ENCODE assay signal across 10 mouse cellular contexts in genomic region chr7:78793895-78794570, GRCm38 (mm10). TPM values are rescaled to one million over a fixed set of nuclear protein-coding genes. Genes with fewer than 3 reads are reported as not detected.
DNase-seq lines count a peak whose midpoint lies in the region; ATAC-seq and TF ChIP-seq lines count a peak whose summit lies in the region.
"Had no signal": no experiment of that assay in that cellular context is flagged by ENCODE, and none has a peak within 500 bp of the region (broad histone marks: within the 10 kb centered on the region; RNA-seq: fewer than 3 reads in every experiment).

No protein-coding gene starts in this region.

- H3K9me3 ChIP-seq in liver, postnatal 0 days (ENCODE audit: low read length) = no peaks in the 10 kb centered on the region

- peak; percentile 11 for DNase-seq in adrenal gland, postnatal 10 days
- DNase-seq in adrenal gland, adult 2 months = no peak
- DNase-seq in thymus, adult 2 months = peak; percentile 7
- DNase-seq in thymus, adult 18-20 months = no peak
- DNase-seq in liver, postnatal 0 days = no peak
- DNase-seq in cerebellum, postnatal 10 days = no peak
- DNase-seq in urinary bladder, postnatal 14 days (ENCODE audit: low spot score) = no peak
- no peak for DNase-seq in lung, adult 18-20 months
- DNase-seq: kidney, adult 2 months; lung, postnatal 36 days had no signal

- no peak for TF ChIP-seq EP300 in liver, postnatal 0 days (IDR thresholded peaks at IDR 0.05; ENCODE audit: low read depth)

- no peak for TF ChIP-seq POLR2A in thymus, adult 2 months (IDR thresholded peaks at IDR 0.05; ENCODE audit: control insufficient read depth, extremely low read depth, insufficient read depth, low read length, poor library complexity)

- no peak overlapping the region for H3K4me3 ChIP-seq in thymus, adult 2 months (ENCODE audit: control insufficient read depth, insufficient read depth, low read length)
- H3K4me3 ChIP-seq in liver, postnatal 0 days (ENCODE audit: low read depth, low read length) = no peak overlapping the region

- ATAC-seq in liver, postnatal 0 days = peak; percentile 28; the same call in 1 of the 2 replicates

- no peak overlapping the region for H3K4me2 ChIP-seq in liver, postnatal 0 days (ENCODE audit: low read depth, low read length)

- WGBS in thymus, adult 2 months = 20% methylated on average over 13 of the region's 13 CpGs
- WGBS in liver, postnatal 0 days (ENCODE audit: insufficient replicate concordance) = 46% methylated on average over 13 of the region's 13 CpGs

- H3K4me1 ChIP-seq in thymus, adult 2 months (replicated peaks; ENCODE audit: control insufficient read depth, insufficient read depth, low read length) = peaks cover 10% of the 10 kb centered on the region
- H3K4me1 ChIP-seq in liver, postnatal 0 days (ENCODE audit: insufficient read depth) = peaks cover 16% of the 10 kb centered on the region

- peaks cover 17% of the 10 kb centered on the region for H3K36me3 ChIP-seq in thymus, adult 2 months (ENCODE audit: control insufficient read depth, insufficient read depth, low read length)
- peaks cover 28% of the 10 kb centered on the region for H3K36me3 ChIP-seq in liver, postnatal 0 days (replicated peaks; ENCODE audit: insufficient read depth, low read length)

- peak overlapping the region; percentile 5; the same call in 1 of the 2 replicates for H3K27ac ChIP-seq in thymus, adult 2 months (ENCODE audit: control insufficient read depth, insufficient read depth, low read length)
- peak overlapping the region; percentile 39; the same call in 1 of the 2 replicates for H3K27ac ChIP-seq in liver, postnatal 0 days (ENCODE audit: low read depth)

- peak overlapping the region; percentile 16; the same call in 1 of the 2 replicates for H3K9ac ChIP-seq in liver, postnatal 0 days (replicated peaks)

- TF ChIP-seq CTCF in thymus, adult 2 months (IDR thresholded peaks at IDR 0.05; ENCODE audit: borderline replicate concordance, control insufficient read depth, extremely low read depth, insufficient read depth, low read length, poor library complexity) = no peak
- TF ChIP-seq CTCF in liver, postnatal 0 days (IDR thresholded peaks at IDR 0.05; ENCODE audit: low read depth) = no peak

- no peaks in the 10 kb centered on the region for H3K27me3 ChIP-seq in thymus, adult 2 months (ENCODE audit: control insufficient read depth, insufficient read depth, low read length)
- H3K27me3 ChIP-seq in liver, postnatal 0 days (ENCODE audit: insufficient read depth, low read length) = no peaks in the 10 kb centered on the region

RNA-seq across cellular contexts. Expression of gene Mrpl46, which starts 10.7 kb away (rescaled TPM):
- 10 to 100 TPM; 44.0 to 46.5 TPM for total RNA-seq in adrenal gland, postnatal 10 days (2021)
- total RNA-seq in adrenal gland, adult 2 months (2021) = 10 to 100 TPM; 39.3 to 52.6 TPM
- polyA plus RNA-seq in adrenal gland, adult 2 months (2012; rRNA removed) = 11.6 and 13.5 TPM in 2 replicates
- 21.9 and 25.0 TPM in 2 replicates for polyA plus RNA-seq in thymus, adult 2 months (2012; rRNA removed)
- 36.8 and 39.7 TPM in 2 replicates for polyA plus RNA-seq in liver, postnatal 0 days (2015; fragmentation: Nextera tagmentation; extraction: Ambion mirVana)

RNA-seq across cellular contexts. Expression of gene Mrps11, which starts 11.1 kb away (rescaled TPM):
- 10 to 100 TPM; 77.9 to 82.5 TPM for total RNA-seq in adrenal gland, postnatal 10 days (2021)
- 100 to 1,000 TPM in 1 of 2 experiments, 10 to 100 TPM in 1; 84.2 to 116 TPM for total RNA-seq in adrenal gland, adult 2 months (2021)
- 69.0 and 77.7 TPM in 2 replicates for polyA plus RNA-seq in adrenal gland, adult 2 months (2012; rRNA removed)
- polyA plus RNA-seq in thymus, adult 2 months (2012; rRNA removed) = 60.3 and 73.2 TPM in 2 replicates
- 23.9 and 27.2 TPM in 2 replicates for polyA plus RNA-seq in liver, postnatal 0 days (2015; fragmentation: Nextera tagmentation; extraction: Ambion mirVana)

RNA-seq across cellular contexts. Expression of gene Det1, which starts 53.0 kb away (rescaled TPM):
- 10 to 100 TPM; 12.2 to 14.2 TPM for total RNA-seq in adrenal gland, postnatal 10 days (2021)
- 10 to 100 TPM; 13.0 to 13.3 TPM for total RNA-seq in adrenal gland, adult 2 months (2021)
- 14.0 and 14.4 TPM in 2 replicates for polyA plus RNA-seq in adrenal gland, adult 2 months (2012; rRNA removed)
- polyA plus RNA-seq in thymus, adult 2 months (2012; rRNA removed) = 32.7 and 33.9 TPM in 2 replicates
- 7.9 and 8.1 TPM in 2 replicates for polyA plus RNA-seq in liver, postnatal 0 days (2015; fragmentation: Nextera tagmentation; extraction: Ambion mirVana)

RNA-seq across cellular contexts. Expression of gene Ntrk3, which starts 56.2 kb away (rescaled TPM):
- total RNA-seq in adrenal gland, postnatal 10 days (2021) = 10 to 100 TPM; 26.7 to 52.1 TPM
- total RNA-seq in adrenal gland, adult 2 months (2021) = 10 to 100 TPM; 23.5 to 25.6 TPM
- 22.5 and 36.7 TPM in 2 replicates for polyA plus RNA-seq in adrenal gland, adult 2 months (2012; rRNA removed)
- 52.2 and 54.7 TPM in 2 replicates for polyA plus RNA-seq in thymus, adult 2 months (2012; rRNA removed)
- 0.12 and 0.16 TPM in 2 replicates for polyA plus RNA-seq in liver, postnatal 0 days (2015; fragmentation: Nextera tagmentation; extraction: Ambion mirVana)

Comparison
In these comparisons a context has a peak if more than half of its experiments do, and no peak if none do; other contexts are left out.
1. DNase-seq: peak in adrenal gland, postnatal 10 days (single experiment) and thymus, adult 2 months (single experiment); none in adrenal gland, adult 2 months (single experiment), thymus, adult 18-20 months (0 of 2), liver, postnatal 0 days (single experiment), cerebellum, postnatal 10 days (0 of 2), urinary bladder, postnatal 14 days (single experiment) and lung, adult 18-20 months (0 of 2).